In genomic region chr9:58685290-58685689, GRCm38 (mm10) we compare ENCODE assay signal across 27 mouse cellular contexts. TPM values are rescaled to one million over a fixed set of nuclear protein-coding genes. Genes with fewer than 3 reads are reported as not detected.
"Had no signal": no experiment of that assay in that cellular context is flagged by ENCODE, and none has a peak within 500 bp of the region (broad histone marks: within the 10 kb centered on the region; RNA-seq: fewer than 3 reads in every experiment).

No protein-coding gene starts in this region.

- ATAC-seq: hindbrain, embryonic 16.5 days; inflammation-experienced regulatory T-cells, adult 6 months; intestine, embryonic 15.5 days; intestine, postnatal 0 days had no signal

- H3K4me2 ChIP-seq: heart, embryonic 11.5 days; hindbrain, embryonic 12.5 days; hindbrain, embryonic 14.5 days; intestine, embryonic 15.5 days; limb, embryonic 12.5 days; liver, embryonic 11.5 days had no signal

- H3K27me3 ChIP-seq: hindbrain, embryonic 12.5 days; intestine, embryonic 15.5 days; limb, embryonic 12.5 days had no signal

- DNase-seq: gastrocnemius, adult 2 months; gastrocnemius, postnatal 10 days; gastrocnemius, postnatal 25 days; heart, postnatal 10 days; heart, postnatal 4 days; kidney, adult 18-20 months; kidney, adult 8-10 months; kidney, postnatal 10 days; kidney, postnatal 25 days; kidney, postnatal 4 days; liver had no signal

- H3K9ac ChIP-seq: hindbrain, embryonic 12.5 days; hindbrain, embryonic 14.5 days; intestine, embryonic 15.5 days; limb, embryonic 12.5 days had no signal

- H3K4me3 ChIP-seq: gastrocnemius, adult 2 months; hindbrain, embryonic 10.5 days; hindbrain, embryonic 12.5 days; intestine, embryonic 15.5 days; layer of hippocampus, adult 2 months; left cerebral cortex, adult 2 months; limb, embryonic 10.5 days; limb, embryonic 12.5 days had no signal

- H3K27ac ChIP-seq: gastrocnemius, adult 2 months; hindbrain, embryonic 10.5 days; hindbrain, embryonic 12.5 days; hindbrain, embryonic 14.5 days; intestine, embryonic 15.5 days; layer of hippocampus, adult 2 months; left cerebral cortex, adult 2 months; limb, embryonic 10.5 days; limb, embryonic 12.5 days had no signal

- H3K9me3 ChIP-seq: hindbrain, embryonic 10.5 days; hindbrain, embryonic 12.5 days; intestine, embryonic 15.5 days; limb, embryonic 10.5 days; limb, embryonic 12.5 days had no signal

- H3K36me3 ChIP-seq: hindbrain, embryonic 10.5 days; hindbrain, embryonic 12.5 days; intestine, embryonic 15.5 days; limb, embryonic 10.5 days; limb, embryonic 12.5 days had no signal

- H3K4me1 ChIP-seq: hindbrain, embryonic 10.5 days; hindbrain, embryonic 12.5 days; intestine, embryonic 15.5 days had no signal

RNA-seq across cellular contexts. Expression of gene Rec114, which starts 58.5 kb away (rescaled TPM):
- total RNA-seq: gastrocnemius, adult 2 months; gastrocnemius, postnatal 4 days; granulocyte monocyte progenitor cell, adult 5-6 weeks; left cerebral cortex, postnatal 14 days had no signal
